Mouse (Mus musculus) erythroblast, embryonic 14.5 days (primary cell): Measurements from ENCODE around the gene Tmem240.

ENCODE experiments used
- GATA1 ChIP-seq: IDR thresholded peaks from 2 replicates; pipeline ENCODE4 v1.6.1; 2012; ENCODE audit warnings: low read length, inconsistent platforms, mixed read lengths
- TAL1 ChIP-seq: IDR thresholded peaks from 3 replicates; pipeline ENCODE4 v1.6.1; 2012; ENCODE audit warnings: low read length, inconsistent platforms, mixed read lengths

GRCm38 (mm10) chr4:155785246-155785645 lies 50.6 kb downstream of the Tmem240 start:
- TF ChIP-seq TAL1: no peak
- TF ChIP-seq GATA1: no peak
